Mouse (Mus musculus) MEL (cell line): ENCODE results near the gene Clcn5. TPM values are rescaled to one million over a fixed set of nuclear protein-coding genes. Genes with fewer than 3 reads are reported as not detected.

ENCODE experiments used
- DNase-seq: peaks from one replicate; pipeline ENCODE4 v3.0.0; 2011; ENCODE audit warnings: low read depth, low spot score
- H3K27ac ChIP-seq: 2 replicates; pipeline ENCODE4 v1.5.1; 2012; ENCODE audit warnings: low read depth, mild to moderate bottlenecking, control low read depth, low read length, moderate library complexity; ENCODE audit not compliant: control insufficient read depth
- H3K27me3 ChIP-seq, 2 experiments: fragments of 150-350 bp in 1 of 2; sonication (generic) in 1 of 2; 2 replicates each; pipeline ENCODE4 v1.6.1; 2012; ENCODE audit warnings: low read length in 2 of 2, mild to moderate bottlenecking in 2 of 2, improper control_type of control experiment in 1 of 2, moderate library complexity in 1 of 2; ENCODE audit not compliant: insufficient read depth in 2 of 2, control insufficient read depth in 1 of 2
- H3K36me3 ChIP-seq, 2 experiments: 2 replicates each; pipeline ENCODE4 v1.6.1; 2012 to 2014; ENCODE audit warnings: low read length in 2 of 2, improper control_type of control experiment in 1 of 2, inconsistent platforms in 1 of 2, mild to moderate bottlenecking in 1 of 2; ENCODE audit not compliant: insufficient read depth in 2 of 2, control insufficient read depth in 1 of 2
- H3K4me1 ChIP-seq, 2 experiments: fragments of 150-350 bp in 1 of 2; sonication (generic) in 1 of 2; 2 replicates each; pipeline ENCODE4 v1.6.1; 2012; ENCODE audit warnings: low read length in 2 of 2, improper control_type of control experiment in 1 of 2, mild to moderate bottlenecking in 1 of 2; ENCODE audit not compliant: insufficient read depth in 2 of 2, control insufficient read depth in 1 of 2
- H3K4me3 ChIP-seq, 2 experiments: fragments of 150-350 bp in 1 of 2; sonication (generic) in 1 of 2; 2 replicates each; pipeline ENCODE4 v1.5.1; 2012; ENCODE audit warnings: low read depth in 2 of 2, low read length in 2 of 2, mild to moderate bottlenecking in 2 of 2, moderate library complexity in 2 of 2, control low read depth in 1 of 2, improper control_type of control experiment in 1 of 2; ENCODE audit not compliant: control insufficient read depth in 1 of 2, insufficient read depth in 1 of 2
- H3K79me2 ChIP-seq: 2 replicates; pipeline ENCODE4 v1.6.1; 2012; ENCODE audit warnings: mild to moderate bottlenecking, low read length, moderate library complexity; ENCODE audit not compliant: control insufficient read depth, poor library complexity, insufficient read depth
- H3K9ac ChIP-seq: 2 replicates; pipeline ENCODE4 v1.6.1; 2012; ENCODE audit warnings: low read depth, mild to moderate bottlenecking, control low read depth, low read length, moderate library complexity; ENCODE audit not compliant: control insufficient read depth, poor library complexity, severe bottlenecking
- H3K9me3 ChIP-seq: fragments of 150-350 bp; sonication (generic); replicated peaks from 2 replicates; pipeline ENCODE4 v1.6.1; 2012; ENCODE audit warnings: mild to moderate bottlenecking, low read length, improper control_type of control experiment, moderate library complexity; ENCODE audit not compliant: insufficient read depth
- BHLHE40 ChIP-seq: IDR thresholded peaks from 2 replicates; pipeline ENCODE4 v1.6.1; 2012; ENCODE audit warnings: low read depth, mild to moderate bottlenecking, inconsistent platforms, low read length, improper control_type of control experiment, borderline replicate concordance
- CHD1 ChIP-seq: IDR thresholded peaks from 2 replicates; pipeline ENCODE4 v1.6.1; 2012; ENCODE audit warnings: low read depth, mild to moderate bottlenecking, inconsistent platforms, low read length, improper control_type of control experiment
- CHD2 ChIP-seq: IDR thresholded peaks from 2 replicates; pipeline ENCODE4 v1.6.1; 2011; ENCODE audit warnings: low read length, improper control_type of control experiment
- CTCF ChIP-seq, 3 experiments: IDR thresholded peaks in 2 of 3; conservative IDR thresholded peaks in 1 of 3; 2 replicates each; pipeline ENCODE4 v1.5.1; 2011 to 2012; ENCODE audit warnings: low read length in 3 of 3, low read depth in 2 of 3, mild to moderate bottlenecking in 2 of 3, improper control_type of control experiment in 1 of 3, inconsistent platforms in 1 of 3, mixed read lengths in 1 of 3, moderate library complexity in 1 of 3; ENCODE audit not compliant: control insufficient read depth in 1 of 3, insufficient read depth in 1 of 3, poor library complexity in 1 of 3, severe bottlenecking in 1 of 3
- E2F4 ChIP-seq: IDR thresholded peaks from 2 replicates; pipeline ENCODE4 v1.6.1; 2011; ENCODE audit warnings: low read depth, low read length, improper control_type of control experiment, borderline replicate concordance
- GABPA ChIP-seq: IDR thresholded peaks from 2 replicates; pipeline ENCODE4 v1.6.1; 2012; ENCODE audit warnings: low read depth, mild to moderate bottlenecking, inconsistent platforms, low read length, improper control_type of control experiment, moderate library complexity
- GATA1 ChIP-seq: IDR thresholded peaks from 2 replicates; pipeline ENCODE4 v1.6.1; 2011; ENCODE audit warnings: low read depth, low read length, improper control_type of control experiment
- HCFC1 ChIP-seq: IDR thresholded peaks from 2 replicates; pipeline ENCODE4 v1.6.1; 2012; ENCODE audit warnings: low read depth, mild to moderate bottlenecking, inconsistent platforms, low read length, improper control_type of control experiment, moderate library complexity
- KAT2A ChIP-seq: conservative IDR thresholded peaks from 2 replicates; pipeline ENCODE4 v1.6.1; 2012; ENCODE audit warnings: low read depth, low read length, improper control_type of control experiment, inconsistent platforms
- MAFK ChIP-seq: IDR thresholded peaks from 2 replicates; pipeline ENCODE4 v1.6.1; 2011; ENCODE audit warnings: low read depth, mild to moderate bottlenecking, low read length, improper control_type of control experiment, borderline replicate concordance
- MYC ChIP-seq: IDR thresholded peaks from 2 replicates; pipeline ENCODE4 v1.6.1; 2011; ENCODE audit warnings: low read depth, mild to moderate bottlenecking, low read length, improper control_type of control experiment, moderate library complexity
- NRF1 ChIP-seq: IDR thresholded peaks from 2 replicates; pipeline ENCODE4 v1.6.1; 2014; ENCODE audit warnings: low read depth, mild to moderate bottlenecking, inconsistent platforms, low read length, improper control_type of control experiment, moderate library complexity; ENCODE audit not compliant: poor library complexity, insufficient read depth, severe bottlenecking
- POLR2A ChIP-seq, 2 experiments: IDR thresholded peaks; 2 replicates each; pipeline ENCODE4 v1.6.1; 2011 to 2012; ENCODE audit warnings: low read length in 2 of 2, mild to moderate bottlenecking in 2 of 2, control low read depth in 1 of 2, improper control_type of control experiment in 1 of 2, low read depth in 1 of 2, moderate library complexity in 1 of 2; ENCODE audit not compliant: control insufficient read depth in 1 of 2, insufficient read depth in 1 of 2, poor library complexity in 1 of 2
- RAD21 ChIP-seq: IDR thresholded peaks from 2 replicates; pipeline ENCODE4 v1.6.1; 2011; ENCODE audit warnings: mild to moderate bottlenecking, low read depth, low read length, improper control_type of control experiment
- RCOR1 ChIP-seq: IDR thresholded peaks from 2 replicates; pipeline ENCODE4 v1.6.1; 2012; ENCODE audit warnings: low read depth, mild to moderate bottlenecking, inconsistent platforms, low read length, improper control_type of control experiment
- SIN3A ChIP-seq: IDR thresholded peaks from 2 replicates; pipeline ENCODE4 v1.6.1; 2012; ENCODE audit warnings: low read length, improper control_type of control experiment, inconsistent platforms
- SMC3 ChIP-seq: IDR thresholded peaks from 2 replicates; pipeline ENCODE4 v1.6.1; 2011; ENCODE audit warnings: low read depth, low read length, improper control_type of control experiment
- TCF12 ChIP-seq: IDR thresholded peaks from 2 replicates; pipeline ENCODE4 v1.6.1; 2014; ENCODE audit warnings: low read depth, mild to moderate bottlenecking, inconsistent platforms, low read length, improper control_type of control experiment, moderate library complexity
- USF1 ChIP-seq: IDR thresholded peaks from 2 replicates; pipeline ENCODE4 v1.6.1; 2014; ENCODE audit warnings: low read depth, mild to moderate bottlenecking, inconsistent platforms, low read length, improper control_type of control experiment, moderate library complexity
- USF2 ChIP-seq, 2 experiments: IDR thresholded peaks; 2 replicates each; pipeline ENCODE4 v1.6.1; 2011 to 2012; ENCODE audit warnings: improper control_type of control experiment in 2 of 2, low read length in 2 of 2, borderline replicate concordance in 1 of 2, inconsistent platforms in 1 of 2, low read depth in 1 of 2, mild to moderate bottlenecking in 1 of 2; ENCODE audit not compliant: insufficient read depth in 1 of 2
- ZC3H11A ChIP-seq: IDR thresholded peaks from 2 replicates; pipeline ENCODE4 v1.6.1; 2012; ENCODE audit warnings: low read depth, mild to moderate bottlenecking, inconsistent platforms, low read length, improper control_type of control experiment
- ZKSCAN1 ChIP-seq: IDR thresholded peaks from 2 replicates; pipeline ENCODE4 v1.6.1; 2012; ENCODE audit warnings: low read depth, mild to moderate bottlenecking, inconsistent platforms, low read length, improper control_type of control experiment, moderate library complexity
- polyA plus RNA-seq, 2 experiments: library from polyadenylated mRNA; stranded (reverse) in 1 of 2; unstranded in 1 of 2; fragments of >175 nt in 1 of 2; fragments of >200 nt in 1 of 2; gene quantifications; 2 replicates each; pipeline versions ENCODE4 v1.2.1 to v1.2.4; 2012; ENCODE audit warnings: low replicate concordance in 2 of 2, low read depth in 1 of 2; ENCODE audit not compliant: insufficient read length in 2 of 2, insufficient read depth in 1 of 2, missing spikeins in 1 of 2
- total RNA-seq: library from RNA; depleted of rRNA; stranded (reverse); fragments of 300-350 nt; gene quantifications from 2 replicates; pipeline ENCODE4 v1.2.3, GENCODE M21; 2012

Gene Clcn5
- total and polyA plus RNA-seq, 3 experiments: 8.1 to 10.4 TPM; not detected in 1

DNA sequence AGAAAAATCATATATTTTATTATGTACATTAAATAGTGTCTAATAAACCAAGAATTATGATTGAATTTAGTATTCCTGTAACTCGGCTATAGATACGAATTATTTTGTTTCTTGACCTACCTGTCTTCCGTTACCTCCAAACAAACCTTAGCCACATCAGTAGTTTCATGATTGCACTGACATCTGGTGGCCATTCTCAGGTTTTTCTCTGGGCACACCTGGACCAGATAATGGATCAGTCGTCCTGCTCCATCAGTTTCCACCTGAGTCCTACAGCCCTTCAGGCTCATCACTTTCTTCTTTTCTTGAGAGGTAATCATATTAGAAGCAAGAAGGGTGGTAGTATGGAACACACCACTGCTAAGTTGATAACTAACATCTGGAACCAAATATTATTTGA, 169.0 kb downstream of the Clcn5 start:
- Histone ChIP-seq H3K9me3 (no peaks in the 10 kb centered on the region), H3K36me3 (no peaks in the 10 kb centered on the region), H3K4me3 (no peak overlapping the region), H3K79me2 (no peaks in the 10 kb centered on the region), H3K9ac (no peak overlapping the region), H3K27ac (no peak overlapping the region), H3K4me1 (no peaks in the 10 kb centered on the region), H3K27me3 (no peaks in the 10 kb centered on the region)
- no peak for DNase-seq
- TF ChIP-seq E2F4: no peak
- peak in 1 of 3 experiments; percentile 13; a peak in 1 of 6 replicates for TF ChIP-seq CTCF (IDR thresholded peaks at IDR 0.05 in 2 of 3, conservative IDR thresholded peaks at IDR 0.05 in 1 of 3; ENCODE audit: control insufficient read depth in 1 of 3, insufficient read depth in 1 of 3, low read depth in 2 of 3, low read length in 3 of 3, poor library complexity in 1 of 3, severe bottlenecking in 1 of 3)
- TF ChIP-seq RAD21: peak; percentile 4; the same call in 1 of the 2 replicates

- H3K27ac ChIP-seq: no peak overlapping the region
- no peak for DNase-seq
- H3K4me3 ChIP-seq: no peak overlapping the region
- no peaks in the 10 kb centered on the region for H3K36me3 ChIP-seq
- no peaks in the 10 kb centered on the region for H3K79me2 ChIP-seq
- H3K4me1 ChIP-seq: no peaks in the 10 kb centered on the region
- no peak overlapping the region for H3K9ac ChIP-seq
- TF ChIP-seq CHD1 (no peak), MYC (no peak), BHLHE40 (no peak), RCOR1 (no peak), ZC3H11A (no peak), USF2 (IDR thresholded peaks at IDR 0.05; ENCODE audit: borderline replicate concordance in 1 of 2, insufficient read depth in 1 of 2, low read depth in 1 of 2, low read length in 2 of 2) (no peak), MAFK (no peak), TCF12 (no peak), SMC3 (no peak), KAT2A (no peak)
- H3K27me3 ChIP-seq: no peaks in the 10 kb centered on the region; a peak in 1 of 4 replicates
- H3K9me3 ChIP-seq: no peaks in the 10 kb centered on the region
Observed at GRCm38 (mm10) chrX:7146156-7146555, 173.0 kb downstream of the Clcn5 start.

GRCm38 (mm10) chrX:7121618-7122280, 197.4 kb downstream of the Clcn5 start:
- H3K36me3 ChIP-seq: no peaks in the 10 kb centered on the region
- H3K9me3 ChIP-seq: no peaks in the 10 kb centered on the region
- no peak overlapping the region for H3K27ac ChIP-seq
- H3K9ac ChIP-seq: no peak overlapping the region
- TF ChIP-seq TCF12 (no peak), USF2 (IDR thresholded peaks at IDR 0.05; ENCODE audit: borderline replicate concordance in 1 of 2, insufficient read depth in 1 of 2, low read depth in 1 of 2, low read length in 2 of 2) (no peak), GATA1 (no peak), E2F4 (no peak), GABPA (no peak), ZKSCAN1 (no peak), CHD2 (no peak), USF1 (no peak), MYC (no peak), RCOR1 (no peak), HCFC1 (no peak), SIN3A (no peak), NRF1 (no peak), POLR2A (IDR thresholded peaks at IDR 0.05; ENCODE audit: control insufficient read depth in 1 of 2, insufficient read depth in 1 of 2, low read depth in 1 of 2, low read length in 2 of 2, poor library complexity in 1 of 2) (no peak)
- H3K4me3 ChIP-seq: no peak overlapping the region
- H3K27me3 ChIP-seq: no peaks in the 10 kb centered on the region
- DNase-seq: no peak
- H3K4me1 ChIP-seq: no peaks in the 10 kb centered on the region
- H3K79me2 ChIP-seq: no peaks in the 10 kb centered on the region
